Mouse (Mus musculus) neural tube, embryonic 12.5 days (tissue): Measurements from ENCODE around the gene Fut1. TPM values are rescaled to one million over a fixed set of nuclear protein-coding genes. Genes with fewer than 3 reads are reported as not detected.
A peak's percentile ranks its signal among the peaks of the same experiment; 100 is the strongest.

Experiments
- ATAC-seq: fragments of 200-750 bp; cut with Nextera tagmentation; 2 replicates; pipeline ENCODE4 v1.8.0; 2017; ENCODE audit warnings: low read depth, mild to moderate bottlenecking, moderate TSS enrichment, moderate library complexity; ENCODE audit not compliant: low FRiP score
- H3K27ac ChIP-seq: fragments of 300-500 bp; sonication (generic); 2 replicates; pipeline ENCODE4 v1.5.1; 2016
- H3K27me3 ChIP-seq: fragments of 300-500 bp; sonication (generic); replicated peaks from 2 replicates; pipeline ENCODE4 v1.6.1; 2016; ENCODE audit warnings: mild to moderate bottlenecking
- H3K36me3 ChIP-seq: fragments of 300-500 bp; sonication (generic); 2 replicates; pipeline ENCODE4 v1.6.1; 2016; ENCODE audit warnings: mild to moderate bottlenecking
- H3K4me1 ChIP-seq: fragments of 300-500 bp; sonication (generic); 2 replicates; pipeline ENCODE4 v1.6.1; 2016
- H3K4me2 ChIP-seq: fragments of 300-500 bp; sonication (generic); replicated peaks from 2 replicates; pipeline ENCODE4 v1.6.1; 2016; ENCODE audit warnings: mild to moderate bottlenecking
- H3K4me3 ChIP-seq: fragments of 300-500 bp; sonication (generic); 2 replicates; pipeline ENCODE4 v1.5.1; 2016
- H3K9ac ChIP-seq: fragments of 300-500 bp; sonication (generic); 2 replicates; pipeline ENCODE4 v1.6.1; 2016; ENCODE audit warnings: mild to moderate bottlenecking
- H3K9me3 ChIP-seq: fragments of 300-500 bp; sonication (generic); 2 replicates; pipeline ENCODE4 v1.6.1; 2016; ENCODE audit warnings: mild to moderate bottlenecking
- WGBS: fragments of 180-500 bp; shearing (Covaris S2); methylation state at CpG from one replicate; pipeline ENCODE4 v1.1.7; 2016; 5-methylcytosine and 5-hydroxymethylcytosine counted together
- polyA plus RNA-seq: library from polyadenylated mRNA; unstranded; fragments of >200 nt; fragmentation: Nextera tagmentation; extraction: Ambion mirVana; gene quantifications from 2 replicates; pipeline ENCODE4 v1.2.1, GENCODE M21; 2016

The Fut1 gene
- not detected in 2 replicates for polyA plus RNA-seq

GRCm38 (mm10) chr7:45617042-45617695 lies at the start of gene Fut1:
Gene Fut1 (plus strand): TSS chr7:45617289.
- no peak within 1 kb of the TSS for H3K9ac ChIP-seq
- H3K27me3 ChIP-seq, result peaks cover 40% of the 10 kb centered on the region
- no peak within 1 kb of the TSS for H3K4me3 ChIP-seq
- no peak within 1 kb of the TSS for H3K27ac ChIP-seq
- WGBS, result 7% methylated on average over 31 of the region's 31 CpGs
- peaks cover 6% of the 10 kb centered on the region; the same call in 1 of the 2 replicates for H3K4me1 ChIP-seq
- H3K9me3 ChIP-seq, result no peaks in the 10 kb centered on the region
- ATAC-seq, result no peak
- H3K4me2 ChIP-seq, result peak within 1 kb of the TSS; percentile 36
- no peaks in the 10 kb centered on the region for H3K36me3 ChIP-seq

- 2% methylated on average over 24 of the region's 24 CpGs for WGBS
- Histone ChIP-seq H3K4me3 (peak overlapping the region; percentile 42), H3K9ac (peak overlapping the region; percentile 1; the same call in 1 of the 2 replicates), H3K4me2 (peak overlapping the region; percentile 71), H3K27me3 (no peaks in the 10 kb centered on the region), H3K27ac (peak overlapping the region; percentile 10; the same call in 1 of the 2 replicates), H3K9me3 (no peaks in the 10 kb centered on the region), H3K4me1 (peaks cover 21% of the 10 kb centered on the region), H3K36me3 (no peaks in the 10 kb centered on the region)
- peak; percentile 85 for ATAC-seq
Measured at GRCm38 (mm10) chr7:45567780-45568516, 49.1 kb upstream of the Fut1 start.

GRCm38 (mm10) chr7:45568601-45569473 lies 48.3 kb upstream of the Fut1 start:
- H3K4me1 ChIP-seq, result peaks cover 21% of the 10 kb centered on the region
- H3K4me2 ChIP-seq, result peak overlapping the region; percentile 71
- H3K4me3 ChIP-seq, result peak overlapping the region; percentile 42
- H3K27me3 ChIP-seq, result no peaks in the 10 kb centered on the region
- H3K27ac ChIP-seq, result peak overlapping the region; percentile 10; the same call in 1 of the 2 replicates
- WGBS, result 82% methylated on average over 10 of the region's 10 CpGs
- no peak overlapping the region for H3K9ac ChIP-seq
- no peaks in the 10 kb centered on the region for H3K36me3 ChIP-seq
- ATAC-seq, result no peak
- no peaks in the 10 kb centered on the region for H3K9me3 ChIP-seq

- Histone ChIP-seq H3K9ac (peak within 1 kb of the TSS; percentile 86), H3K27me3 (no peaks in the 10 kb centered on the region), H3K4me3 (peak within 1 kb of the TSS; percentile 68), H3K36me3 (no peaks in the 10 kb centered on the region), H3K4me1 (peaks cover 21% of the 10 kb centered on the region), H3K9me3 (no peaks in the 10 kb centered on the region), H3K27ac (peak within 1 kb of the TSS; percentile 72), H3K4me2 (peak within 1 kb of the TSS; percentile 76)
- ATAC-seq, result peak; percentile 71
- under 1% methylated on average over 42 of the region's 42 CpGs for WGBS
Measured at GRCm38 (mm10) chr7:45570103-45570741, 46.9 kb upstream of the Fut1 start, which contains the start of gene Bcat2. Gene Bcat2 (plus strand): TSS chr7:45570153.

GRCm38 (mm10) chr7:45571966-45572365 lies 45.1 kb upstream of the Fut1 start:
- WGBS, result 58% methylated on average over 1 of the region's 1 CpGs
- H3K9ac ChIP-seq, result no peak overlapping the region
- no peaks in the 10 kb centered on the region for H3K9me3 ChIP-seq
- peak overlapping the region; percentile 76; the same call in 1 of the 2 replicates for H3K4me2 ChIP-seq
- H3K27me3 ChIP-seq, result no peaks in the 10 kb centered on the region
- ATAC-seq, result no peak
- H3K4me3 ChIP-seq, result no peak overlapping the region
- peaks cover 5% of the 10 kb centered on the region; the same call in 1 of the 2 replicates for H3K36me3 ChIP-seq
- no peak overlapping the region for H3K27ac ChIP-seq
- peaks cover 21% of the 10 kb centered on the region for H3K4me1 ChIP-seq

- 82% methylated on average over 8 of the region's 8 CpGs for whole genome bisulfite sequencing
- no peaks in the 10 kb centered on the region for H3K27me3 ChIP-seq
- no peak overlapping the region for H3K4me2 ChIP-seq
- peaks cover 5% of the 10 kb centered on the region; the same call in 1 of the 2 replicates for H3K36me3 ChIP-seq
- H3K4me1 ChIP-seq, result peaks cover 17% of the 10 kb centered on the region
- H3K4me3 ChIP-seq, result no peak overlapping the region
- H3K27ac ChIP-seq, result no peak overlapping the region
- ATAC-seq, result no peak
- no peak overlapping the region for H3K9ac ChIP-seq
- H3K9me3 ChIP-seq, result no peaks in the 10 kb centered on the region
Measured at GRCm38 (mm10) chr7:45573954-45574353, 43.1 kb upstream of the Fut1 start.

- WGBS, result 88% methylated on average over 15 of the region's 15 CpGs
- peaks cover 5% of the 10 kb centered on the region; the same call in 1 of the 2 replicates for H3K36me3 ChIP-seq
- H3K9ac ChIP-seq, result 0 out of 2 replicates have a peak overlapping the region, but pooled peaks have one; percentile 10
- H3K27ac ChIP-seq, result no peak overlapping the region
- no peak overlapping the region for H3K4me2 ChIP-seq
- peaks cover 17% of the 10 kb centered on the region for H3K4me1 ChIP-seq
- no peaks in the 10 kb centered on the region for H3K9me3 ChIP-seq
- ATAC-seq, result no peak
- H3K27me3 ChIP-seq, result no peaks in the 10 kb centered on the region
- H3K4me3 ChIP-seq, result no peak overlapping the region
Measured at GRCm38 (mm10) chr7:45574472-45575379, 42.4 kb upstream of the Fut1 start.

GRCm38 (mm10) chr7:45585923-45586322 lies 31.2 kb upstream of the Fut1 start:
- peaks cover 15% of the 10 kb centered on the region for H3K36me3 ChIP-seq
- no peaks in the 10 kb centered on the region for H3K4me1 ChIP-seq
- no peaks in the 10 kb centered on the region for H3K27me3 ChIP-seq
- no peak overlapping the region for H3K4me3 ChIP-seq
- no peak for ATAC-seq
- 91% methylated on average over 6 of the region's 6 CpGs for WGBS
- H3K27ac ChIP-seq, result no peak overlapping the region
- H3K9me3 ChIP-seq, result no peaks in the 10 kb centered on the region
- no peak overlapping the region for H3K4me2 ChIP-seq
- no peak overlapping the region for H3K9ac ChIP-seq

- H3K9me3 ChIP-seq, result no peaks in the 10 kb centered on the region
- H3K27ac ChIP-seq, result no peak overlapping the region
- H3K27me3 ChIP-seq, result no peaks in the 10 kb centered on the region
- ATAC-seq, result no peak
- WGBS, result 93% methylated on average over 23 of the region's 23 CpGs
- no peak overlapping the region for H3K4me3 ChIP-seq
- H3K9ac ChIP-seq, result no peak overlapping the region
- H3K4me2 ChIP-seq, result no peak overlapping the region
- H3K4me1 ChIP-seq, result no peaks in the 10 kb centered on the region
- peaks cover 15% of the 10 kb centered on the region for H3K36me3 ChIP-seq
Measured at GRCm38 (mm10) chr7:45587631-45588592, 29.2 kb upstream of the Fut1 start.

- H3K9ac ChIP-seq, result 0 out of 2 replicates have a peak overlapping the region, but pooled peaks have one; percentile 14
Measured at GRCm38 (mm10) chr7:45589173-45589572, 27.9 kb upstream of the Fut1 start.

More at GRCm38 (mm10) chr7:45589173-45589572, 27.9 kb upstream of the Fut1 start:
- H3K4me3 ChIP-seq, result peak overlapping the region; percentile 21
- H3K4me2 ChIP-seq, result peak overlapping the region; percentile 59
- 5% methylated on average over 19 of the region's 19 CpGs for WGBS
- no peaks in the 10 kb centered on the region for H3K4me1 ChIP-seq
- peak; percentile 97 for ATAC-seq
- no peak overlapping the region for H3K27ac ChIP-seq
- H3K9me3 ChIP-seq, result no peaks in the 10 kb centered on the region
- no peaks in the 10 kb centered on the region for H3K27me3 ChIP-seq
- peaks cover 15% of the 10 kb centered on the region for H3K36me3 ChIP-seq
